17 mouse cellular contexts compared by ENCODE assay signal in the genomic region with DNA sequence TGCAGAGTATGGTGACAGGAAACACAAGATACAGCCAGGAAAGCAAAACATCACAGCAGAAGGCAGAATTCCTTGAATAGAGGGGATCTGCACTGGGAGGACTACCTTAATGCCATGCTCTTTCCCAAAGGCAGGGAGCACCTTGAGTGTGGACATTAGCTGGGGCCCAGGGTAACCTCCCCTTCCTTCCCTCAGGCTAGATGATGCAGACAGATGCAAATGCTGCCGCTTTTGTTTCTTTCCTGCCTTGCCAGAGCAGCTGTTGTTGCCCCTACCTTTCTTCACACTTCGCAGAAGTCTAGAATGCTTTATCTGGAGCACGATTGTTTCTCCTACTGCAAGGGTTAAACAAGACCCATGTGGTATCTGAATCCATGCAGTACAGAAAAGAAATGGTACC.
"Had no signal": no experiment of that assay in that cellular context is flagged by ENCODE, and none has a peak within 500 bp of the region (broad histone marks: within the 10 kb centered on the region; RNA-seq: fewer than 3 reads in every experiment).

No protein-coding gene starts in this region.

- H3K9me3 ChIP-seq: lung, embryonic 15.5 days; midbrain, embryonic 13.5 days; midbrain, embryonic 15.5 days; neural tube, embryonic 12.5 days; stomach, embryonic 15.5 days had no signal

- H3K27me3 ChIP-seq: lung, embryonic 15.5 days; midbrain, embryonic 13.5 days; midbrain, embryonic 15.5 days; neural tube, embryonic 12.5 days; stomach, embryonic 15.5 days had no signal

- H3K4me3 ChIP-seq: lung, embryonic 15.5 days; midbrain, embryonic 13.5 days; midbrain, embryonic 15.5 days; neural tube, embryonic 12.5 days; stomach, embryonic 15.5 days had no signal

- H3K4me1 ChIP-seq: lung, embryonic 15.5 days; midbrain, embryonic 15.5 days; neural tube, embryonic 12.5 days; stomach, embryonic 15.5 days had no signal

- ATAC-seq: lung, postnatal 0 days; midbrain, embryonic 13.5 days; midbrain, embryonic 15.5 days had no signal

- H3K36me3 ChIP-seq: lung, embryonic 15.5 days; midbrain, embryonic 13.5 days; midbrain, embryonic 15.5 days; neural tube, embryonic 12.5 days; stomach, embryonic 15.5 days had no signal

- DNase-seq: lung, adult 18-20 months; lung, postnatal 14 days; lung, postnatal 36 days; retina, postnatal 1 day; right cerebral cortex, adult 18-20 months; right cerebral cortex, postnatal 14 days; thymus, adult 2 months; thymus, postnatal 25 days; thymus, postnatal 4 days had no signal

- H3K27ac ChIP-seq: lung, embryonic 15.5 days; macrophage; midbrain, embryonic 13.5 days; midbrain, embryonic 15.5 days; neural tube, embryonic 12.5 days; stomach, embryonic 15.5 days; stomach, postnatal 0 days had no signal
